Mouse (Mus musculus) kidney, adult 2 months (tissue): Measurements from ENCODE around the gene Sowaha.

Experiments
- CTCF ChIP-seq: fragments of 200-500 bp; conservative IDR thresholded peaks from 2 replicates; pipeline ENCODE4 v1.5.1; 2011; ENCODE audit warnings: low read depth, mild to moderate bottlenecking, control low read depth, low read length, moderate library complexity, mixed read lengths; ENCODE audit not compliant: insufficient read depth, insufficient read length
- POLR2A ChIP-seq: fragments of 200-500 bp; IDR thresholded peaks from one replicate; pipeline ENCODE4 v1.6.1; 2011; ENCODE audit warnings: low read depth, low read length, control low read depth

DNA sequence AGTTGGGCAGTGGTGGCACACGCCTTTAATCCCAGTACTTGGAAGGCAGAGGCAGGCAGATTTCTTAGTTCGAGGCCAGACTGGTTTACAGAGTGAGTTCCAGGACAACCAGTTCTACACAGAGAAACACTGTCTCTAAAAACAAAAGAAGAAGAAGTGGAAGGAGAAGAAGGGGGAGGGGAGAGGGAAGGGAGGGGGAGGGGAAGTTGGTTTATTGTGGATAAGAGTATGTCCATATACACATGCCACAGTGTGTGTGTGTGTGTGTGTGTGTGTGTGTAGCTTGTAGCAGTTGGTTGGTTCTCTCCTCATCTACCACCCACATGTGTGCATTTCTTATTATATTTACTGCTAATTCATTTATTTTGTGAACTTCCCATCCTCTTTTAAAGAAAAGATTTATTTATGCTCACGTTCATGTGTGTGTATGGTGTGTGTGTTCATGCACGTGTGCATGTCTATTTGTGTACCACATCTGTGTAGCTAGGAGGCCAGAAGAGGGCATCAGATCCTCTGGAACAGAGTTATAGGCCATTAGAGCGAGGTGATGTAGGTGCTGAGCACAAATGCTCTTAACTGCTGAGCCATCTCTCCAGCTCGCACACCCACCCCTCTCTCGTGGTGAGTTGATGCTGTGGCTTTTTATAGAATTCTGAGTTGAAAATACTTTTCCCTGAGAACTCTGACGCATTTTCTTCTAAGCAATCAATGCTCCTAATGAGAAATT lies 22.1 kb upstream of the Sowaha start:
- no peak for TF ChIP-seq CTCF
- no peak for TF ChIP-seq POLR2A
